Mouse (Mus musculus): ENCODE results near the gene Gal3st1. TPM values are rescaled to one million over a fixed set of nuclear protein-coding genes. Genes with fewer than 3 reads are reported as not detected.

The Gal3st1 gene
- polyA plus RNA-seq, 1 experiment from 2014 or later = 0.19 TPM

GRCm38 (mm10) chr11:3974311-3974710 lies 9.1 kb upstream of the Gal3st1 start:
- no peaks in the 10 kb centered on the region for H3K27me3 ChIP-seq (ENCODE audit: control insufficient read depth, insufficient read depth, low read length)
- no peak overlapping the region for H3K4me3 ChIP-seq (ENCODE audit: low read depth, low read length)
- no peaks in the 10 kb centered on the region for H3K9me3 ChIP-seq (replicated peaks; ENCODE audit: control insufficient read depth, low read length)
- ATAC-seq (replicated peaks; ENCODE audit: insufficient number of reproducible peaks, low FRiP score, low TSS enrichment) = no peak
- 72% methylated on average over 3 of the region's 3 CpGs for WGBS (ENCODE audit: insufficient replicate concordance)
- no peak overlapping the region for H3K27ac ChIP-seq (ENCODE audit: low read depth, low read length)
- no peak overlapping the region for H3K4me2 ChIP-seq
- H3K36me3 ChIP-seq (ENCODE audit: control insufficient read depth, insufficient read depth, low read length) = peaks cover 54% of the 10 kb centered on the region
- no peak overlapping the region for H3K9ac ChIP-seq (ENCODE audit: low read depth, low read length)
- H3K4me1 ChIP-seq (ENCODE audit: control insufficient read depth, insufficient read depth, low read length) = no peaks in the 10 kb centered on the region

- no peak within 1 kb of the TSS for H3K9ac ChIP-seq (ENCODE audit: low read depth, low read length)
- H3K36me3 ChIP-seq (ENCODE audit: control insufficient read depth, insufficient read depth, low read length) = peaks cover 44% of the 10 kb centered on the region
- no peaks in the 10 kb centered on the region for H3K9me3 ChIP-seq (replicated peaks; ENCODE audit: control insufficient read depth, low read length)
- no peak within 1 kb of the TSS for H3K27ac ChIP-seq (ENCODE audit: low read depth, low read length)
- no peaks in the 10 kb centered on the region for H3K27me3 ChIP-seq (ENCODE audit: control insufficient read depth, insufficient read depth, low read length)
- H3K4me3 ChIP-seq (ENCODE audit: low read depth, low read length) = no peak within 1 kb of the TSS
- no peak for ATAC-seq (replicated peaks; ENCODE audit: insufficient number of reproducible peaks, low FRiP score, low TSS enrichment)
- H3K4me1 ChIP-seq (ENCODE audit: control insufficient read depth, insufficient read depth, low read length) = no peaks in the 10 kb centered on the region
- H3K4me2 ChIP-seq = no peak within 1 kb of the TSS
- 92% methylated on average over 6 of the region's 6 CpGs for whole genome bisulfite sequencing (ENCODE audit: insufficient replicate concordance)
These were observed 6.8 kb upstream of the Gal3st1 start, which contains the start of gene 4930556J24Rik for GRCm38 (mm10) chr11:3976678-3977077. TSS of gene 4930556J24Rik (minus strand) at chr11:3976778.

- Histone ChIP-seq H3K9me3 (replicated peaks; ENCODE audit: control insufficient read depth, low read length) (no peaks in the 10 kb centered on the region), H3K36me3 (ENCODE audit: control insufficient read depth, insufficient read depth, low read length) (peaks cover 35% of the 10 kb centered on the region), H3K4me2 (no peak overlapping the region), H3K27me3 (ENCODE audit: control insufficient read depth, insufficient read depth, low read length) (peaks cover 1% of the 10 kb centered on the region; the same call in 1 of the 2 replicates), H3K4me3 (ENCODE audit: low read depth, low read length) (no peak overlapping the region), H3K4me1 (ENCODE audit: control insufficient read depth, insufficient read depth, low read length) (peaks cover 7% of the 10 kb centered on the region), H3K27ac (ENCODE audit: low read depth, low read length) (no peak overlapping the region), H3K9ac (ENCODE audit: low read depth, low read length) (no peak overlapping the region)
- 90% methylated on average over 5 of the region's 5 CpGs for WGBS (ENCODE audit: insufficient replicate concordance)
- no peak for ATAC-seq (replicated peaks; ENCODE audit: insufficient number of reproducible peaks, low FRiP score, low TSS enrichment)
These were observed 5.0 kb upstream of the Gal3st1 start for GRCm38 (mm10) chr11:3978421-3978820.

GRCm38 (mm10) chr11:3981536-3981935 lies 1.9 kb upstream of the Gal3st1 start:
- peaks cover 14% of the 10 kb centered on the region for H3K36me3 ChIP-seq (ENCODE audit: control insufficient read depth, insufficient read depth, low read length)
- WGBS (ENCODE audit: insufficient replicate concordance) = 53% methylated on average over 6 of the region's 6 CpGs
- H3K27me3 ChIP-seq (ENCODE audit: control insufficient read depth, insufficient read depth, low read length) = peaks cover 7% of the 10 kb centered on the region; the same call in 1 of the 2 replicates
- no peaks in the 10 kb centered on the region for H3K9me3 ChIP-seq (replicated peaks; ENCODE audit: control insufficient read depth, low read length)
- no peak overlapping the region for H3K4me2 ChIP-seq
- H3K27ac ChIP-seq (ENCODE audit: low read depth, low read length) = no peak overlapping the region
- no peak for ATAC-seq (replicated peaks; ENCODE audit: insufficient number of reproducible peaks, low FRiP score, low TSS enrichment)
- no peak overlapping the region for H3K4me3 ChIP-seq (ENCODE audit: low read depth, low read length)
- no peak overlapping the region for H3K9ac ChIP-seq (ENCODE audit: low read depth, low read length)
- peaks cover 17% of the 10 kb centered on the region for H3K4me1 ChIP-seq (ENCODE audit: control insufficient read depth, insufficient read depth, low read length)

- peaks cover 17% of the 10 kb centered on the region for H3K4me1 ChIP-seq (ENCODE audit: control insufficient read depth, insufficient read depth, low read length)
- H3K36me3 ChIP-seq (ENCODE audit: control insufficient read depth, insufficient read depth, low read length) = peaks cover 14% of the 10 kb centered on the region
- H3K9me3 ChIP-seq (replicated peaks; ENCODE audit: control insufficient read depth, low read length) = no peaks in the 10 kb centered on the region
- H3K9ac ChIP-seq (ENCODE audit: low read depth, low read length) = no peak overlapping the region
- peaks cover 7% of the 10 kb centered on the region; the same call in 1 of the 2 replicates for H3K27me3 ChIP-seq (ENCODE audit: control insufficient read depth, insufficient read depth, low read length)
- WGBS (ENCODE audit: insufficient replicate concordance) = 56% methylated on average over 7 of the region's 7 CpGs
- ATAC-seq (replicated peaks; ENCODE audit: insufficient number of reproducible peaks, low FRiP score, low TSS enrichment) = no peak
- H3K4me3 ChIP-seq (ENCODE audit: low read depth, low read length) = no peak overlapping the region
- H3K27ac ChIP-seq (ENCODE audit: low read depth, low read length) = no peak overlapping the region
- H3K4me2 ChIP-seq = peak overlapping the region; percentile 89
These were observed 894 bp upstream of the Gal3st1 start for GRCm38 (mm10) chr11:3982275-3983209.

GRCm38 (mm10) chr11:3983863-3984745 lies 668 bp downstream of the Gal3st1 start:
- WGBS (ENCODE audit: insufficient replicate concordance) = 8% methylated on average over 15 of the region's 15 CpGs

GRCm38 (mm10) chr11:3989748-3990147 lies 6.3 kb downstream of the Gal3st1 start:
- Histone ChIP-seq H3K9ac (ENCODE audit: low read depth, low read length) (no peak overlapping the region), H3K9me3 (replicated peaks; ENCODE audit: control insufficient read depth, low read length) (no peaks in the 10 kb centered on the region), H3K27me3 (ENCODE audit: control insufficient read depth, insufficient read depth, low read length) (no peaks in the 10 kb centered on the region), H3K4me1 (ENCODE audit: control insufficient read depth, insufficient read depth, low read length) (no peaks in the 10 kb centered on the region), H3K4me2 (no peak overlapping the region), H3K36me3 (ENCODE audit: control insufficient read depth, insufficient read depth, low read length) (no peaks in the 10 kb centered on the region), H3K4me3 (ENCODE audit: low read depth, low read length) (no peak overlapping the region), H3K27ac (ENCODE audit: low read depth, low read length) (no peak overlapping the region)
- 44% methylated on average over 3 of the region's 3 CpGs for WGBS (ENCODE audit: insufficient replicate concordance)
- no peak for ATAC-seq (replicated peaks; ENCODE audit: insufficient number of reproducible peaks, low FRiP score, low TSS enrichment)

More at GRCm38 (mm10) chr11:3983863-3984745, 668 bp downstream of the Gal3st1 start:
- Histone ChIP-seq H3K4me2 (peak overlapping the region; percentile 89), H3K9me3 (replicated peaks; ENCODE audit: control insufficient read depth, low read length) (no peaks in the 10 kb centered on the region), H3K27me3 (ENCODE audit: control insufficient read depth, insufficient read depth, low read length) (peaks cover 7% of the 10 kb centered on the region; the same call in 1 of the 2 replicates), H3K27ac (ENCODE audit: low read depth, low read length) (no peak overlapping the region), H3K9ac (ENCODE audit: low read depth, low read length) (peak overlapping the region; percentile 54; the same call in 1 of the 2 replicates), H3K4me1 (ENCODE audit: control insufficient read depth, insufficient read depth, low read length) (peaks cover 17% of the 10 kb centered on the region), H3K36me3 (ENCODE audit: control insufficient read depth, insufficient read depth, low read length) (peaks cover 4% of the 10 kb centered on the region; the same call in 1 of the 2 replicates), H3K4me3 (ENCODE audit: low read depth, low read length) (peak overlapping the region; percentile 44)
- ATAC-seq (replicated peaks; ENCODE audit: insufficient number of reproducible peaks, low FRiP score, low TSS enrichment) = 0 out of 2 replicates have a peak, but pooled peaks have one; percentile 29

GRCm38 (mm10) chr11:3993132-3993531 lies 9.7 kb downstream of the Gal3st1 start:
- 67% methylated on average over 6 of the region's 6 CpGs for WGBS (ENCODE audit: insufficient replicate concordance)
- Histone ChIP-seq H3K4me2 (no peak overlapping the region), H3K27ac (ENCODE audit: low read depth, low read length) (no peak overlapping the region), H3K9me3 (replicated peaks; ENCODE audit: control insufficient read depth, low read length) (no peaks in the 10 kb centered on the region), H3K27me3 (ENCODE audit: control insufficient read depth, insufficient read depth, low read length) (peaks cover 16% of the 10 kb centered on the region), H3K4me3 (ENCODE audit: low read depth, low read length) (no peak overlapping the region), H3K9ac (ENCODE audit: low read depth, low read length) (no peak overlapping the region), H3K4me1 (ENCODE audit: control insufficient read depth, insufficient read depth, low read length) (no peaks in the 10 kb centered on the region; the same call in 1 of the 2 replicates), H3K36me3 (ENCODE audit: control insufficient read depth, insufficient read depth, low read length) (no peaks in the 10 kb centered on the region)
- no peak for ATAC-seq (replicated peaks; ENCODE audit: insufficient number of reproducible peaks, low FRiP score, low TSS enrichment)
